Mouse (Mus musculus): ENCODE measurements at regions not wholly inside any gene's neighbourhood (a gene's known extent, or its start where the extent isn't known, plus 50 kb on each side); places are given as distances from the start of the nearest gene placed in this dataset.

DNA sequence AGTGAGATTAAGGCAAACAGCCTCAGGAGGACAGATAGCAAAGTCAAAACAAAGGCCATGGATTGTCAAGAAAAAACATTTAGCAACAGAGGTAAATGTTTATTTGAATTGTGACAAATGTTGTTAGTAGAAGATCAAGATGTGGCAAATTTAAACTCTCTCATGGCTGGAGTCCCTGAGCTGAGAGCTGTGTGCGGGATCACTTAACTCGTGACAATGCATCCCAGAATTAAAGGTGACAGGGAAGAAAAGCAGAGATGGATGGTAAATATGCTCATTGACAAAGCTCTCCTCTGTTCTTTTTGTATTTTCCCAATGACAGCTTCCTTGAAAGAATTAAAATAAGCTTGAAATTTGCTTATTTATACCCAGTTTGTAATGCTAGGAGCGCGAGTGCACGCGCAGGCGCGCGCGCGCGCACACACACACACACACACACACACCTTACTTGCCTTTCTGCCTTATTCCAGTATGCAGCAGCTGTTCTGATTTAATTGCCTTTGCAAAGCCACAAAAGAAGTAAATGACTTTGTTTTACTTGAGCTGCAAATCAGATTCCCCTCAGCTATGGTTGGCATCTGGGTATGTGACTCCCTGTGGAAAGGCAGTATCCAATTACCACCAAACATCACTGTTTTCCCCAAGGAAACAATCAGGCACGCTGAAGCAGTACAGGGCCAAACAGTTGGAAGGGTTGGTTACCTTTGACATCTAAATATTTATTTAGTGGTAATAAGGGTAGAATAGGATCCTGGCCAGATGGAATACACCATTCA lies 509.5 kb upstream of the Cblb start:
- 81% methylated on average over 13 of the region's 13 CpGs for WGBS
- H3K9ac ChIP-seq (ENCODE audit: low read depth, low read length): no peak overlapping the region
- H3K27ac ChIP-seq (ENCODE audit: low read depth, low read length): no peak overlapping the region
- no peaks in the 10 kb centered on the region for H3K27me3 ChIP-seq (replicated peaks; ENCODE audit: control insufficient read depth, insufficient read depth, low read length)
- ATAC-seq: no peak
- H3K4me3 ChIP-seq (ENCODE audit: low read depth, low read length): no peak overlapping the region
- no peaks in the 10 kb centered on the region for H3K9me3 ChIP-seq (ENCODE audit: control insufficient read depth)
- H3K4me1 ChIP-seq (replicated peaks; ENCODE audit: control insufficient read depth, insufficient read depth, low read length): no peaks in the 10 kb centered on the region
- TF ChIP-seq CTCF (IDR thresholded peaks at IDR 0.05; ENCODE audit: low read depth): no peak
- no peaks in the 10 kb centered on the region for H3K36me3 ChIP-seq (ENCODE audit: control insufficient read depth, insufficient read depth)
- H3K4me2 ChIP-seq (replicated peaks; ENCODE audit: low read depth): no peak overlapping the region

- 56% methylated on average over 1 of the region's 1 CpGs for WGBS
- Histone ChIP-seq H3K4me3 (ENCODE audit: low read depth, low read length) (no peak overlapping the region), H3K9me3 (ENCODE audit: control insufficient read depth) (no peaks in the 10 kb centered on the region), H3K4me1 (replicated peaks; ENCODE audit: control insufficient read depth, insufficient read depth, low read length) (no peaks in the 10 kb centered on the region), H3K4me2 (replicated peaks; ENCODE audit: low read depth) (no peak overlapping the region), H3K36me3 (ENCODE audit: control insufficient read depth, insufficient read depth) (no peaks in the 10 kb centered on the region), H3K27me3 (replicated peaks; ENCODE audit: control insufficient read depth, insufficient read depth, low read length) (no peaks in the 10 kb centered on the region), H3K9ac (ENCODE audit: low read depth, low read length) (no peak overlapping the region), H3K27ac (ENCODE audit: low read depth, low read length) (no peak overlapping the region)
- TF ChIP-seq CTCF (IDR thresholded peaks at IDR 0.05; ENCODE audit: low read depth): no peak
- ATAC-seq: no peak
Measured at GRCm38 (mm10) chr16:51524023-51524422, 507.0 kb upstream of the Cblb start.

- TF ChIP-seq CTCF (IDR thresholded peaks at IDR 0.05; ENCODE audit: low read depth): no peak
- WGBS: 97% methylated on average over 1 of the region's 1 CpGs
- Histone ChIP-seq H3K4me3 (ENCODE audit: low read depth, low read length) (no peak overlapping the region), H3K4me2 (replicated peaks; ENCODE audit: low read depth) (no peak overlapping the region), H3K27ac (ENCODE audit: low read depth, low read length) (no peak overlapping the region), H3K27me3 (replicated peaks; ENCODE audit: control insufficient read depth, insufficient read depth, low read length) (no peaks in the 10 kb centered on the region), H3K9me3 (ENCODE audit: control insufficient read depth) (no peaks in the 10 kb centered on the region), H3K9ac (ENCODE audit: low read depth, low read length) (no peak overlapping the region), H3K36me3 (ENCODE audit: control insufficient read depth, insufficient read depth) (no peaks in the 10 kb centered on the region), H3K4me1 (replicated peaks; ENCODE audit: control insufficient read depth, insufficient read depth, low read length) (no peaks in the 10 kb centered on the region)
- no peak for ATAC-seq
Measured at GRCm38 (mm10) chr16:51532496-51532895, 498.5 kb upstream of the Cblb start.

DNA sequence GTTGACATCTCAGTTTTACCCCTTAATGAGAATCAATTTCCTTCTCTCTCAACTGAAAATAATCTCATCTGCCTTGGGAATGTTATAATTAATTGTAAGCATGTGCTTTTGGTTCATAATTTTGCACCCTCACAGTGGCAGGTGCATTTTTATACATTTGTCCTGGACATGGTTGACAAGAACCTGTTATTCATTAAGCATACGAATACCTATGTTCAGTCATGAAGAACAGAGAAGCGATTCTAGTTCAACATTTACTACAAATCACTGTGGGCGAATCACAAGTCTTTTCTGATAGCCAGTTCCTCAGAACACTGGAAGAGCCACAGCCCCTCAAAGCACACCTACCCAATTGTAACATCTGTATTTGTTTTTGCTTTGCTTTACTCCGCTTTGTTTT lies 487.3 kb upstream of the Cblb start:
- no peak overlapping the region for H3K27ac ChIP-seq (ENCODE audit: low read depth, low read length)

GRCm38 (mm10) chr16:51547032-51547431 lies 484.0 kb upstream of the Cblb start:
- no peaks in the 10 kb centered on the region for H3K4me1 ChIP-seq (replicated peaks; ENCODE audit: control insufficient read depth, insufficient read depth, low read length)
- no peaks in the 10 kb centered on the region for H3K27me3 ChIP-seq (replicated peaks; ENCODE audit: control insufficient read depth, insufficient read depth, low read length)
- H3K27ac ChIP-seq (ENCODE audit: low read depth, low read length): no peak overlapping the region
- WGBS: 77% methylated on average over 1 of the region's 1 CpGs
- no peak for TF ChIP-seq CTCF (IDR thresholded peaks at IDR 0.05; ENCODE audit: low read depth)
- no peak overlapping the region for H3K9ac ChIP-seq (ENCODE audit: low read depth, low read length)
- no peaks in the 10 kb centered on the region for H3K9me3 ChIP-seq (ENCODE audit: control insufficient read depth)
- H3K4me3 ChIP-seq (ENCODE audit: low read depth, low read length): no peak overlapping the region
- H3K36me3 ChIP-seq (ENCODE audit: control insufficient read depth, insufficient read depth): no peaks in the 10 kb centered on the region
- H3K4me2 ChIP-seq (replicated peaks; ENCODE audit: low read depth): no peak overlapping the region
- ATAC-seq: no peak

More for the DNA sequence above, 487.3 kb upstream of the Cblb start:
- H3K9me3 ChIP-seq (ENCODE audit: control insufficient read depth): no peaks in the 10 kb centered on the region
- no peak overlapping the region for H3K9ac ChIP-seq (ENCODE audit: low read depth, low read length)
- no peak for ATAC-seq
- no peaks in the 10 kb centered on the region for H3K4me1 ChIP-seq (replicated peaks; ENCODE audit: control insufficient read depth, insufficient read depth, low read length)
- 82% methylated on average over 4 of the region's 4 CpGs for WGBS
- no peaks in the 10 kb centered on the region for H3K36me3 ChIP-seq (ENCODE audit: control insufficient read depth, insufficient read depth)
- no peak for TF ChIP-seq CTCF (IDR thresholded peaks at IDR 0.05; ENCODE audit: low read depth)
- H3K27me3 ChIP-seq (replicated peaks; ENCODE audit: control insufficient read depth, insufficient read depth, low read length): no peaks in the 10 kb centered on the region
- no peak overlapping the region for H3K4me2 ChIP-seq (replicated peaks; ENCODE audit: low read depth)
- H3K4me3 ChIP-seq (ENCODE audit: low read depth, low read length): no peak overlapping the region

DNA sequence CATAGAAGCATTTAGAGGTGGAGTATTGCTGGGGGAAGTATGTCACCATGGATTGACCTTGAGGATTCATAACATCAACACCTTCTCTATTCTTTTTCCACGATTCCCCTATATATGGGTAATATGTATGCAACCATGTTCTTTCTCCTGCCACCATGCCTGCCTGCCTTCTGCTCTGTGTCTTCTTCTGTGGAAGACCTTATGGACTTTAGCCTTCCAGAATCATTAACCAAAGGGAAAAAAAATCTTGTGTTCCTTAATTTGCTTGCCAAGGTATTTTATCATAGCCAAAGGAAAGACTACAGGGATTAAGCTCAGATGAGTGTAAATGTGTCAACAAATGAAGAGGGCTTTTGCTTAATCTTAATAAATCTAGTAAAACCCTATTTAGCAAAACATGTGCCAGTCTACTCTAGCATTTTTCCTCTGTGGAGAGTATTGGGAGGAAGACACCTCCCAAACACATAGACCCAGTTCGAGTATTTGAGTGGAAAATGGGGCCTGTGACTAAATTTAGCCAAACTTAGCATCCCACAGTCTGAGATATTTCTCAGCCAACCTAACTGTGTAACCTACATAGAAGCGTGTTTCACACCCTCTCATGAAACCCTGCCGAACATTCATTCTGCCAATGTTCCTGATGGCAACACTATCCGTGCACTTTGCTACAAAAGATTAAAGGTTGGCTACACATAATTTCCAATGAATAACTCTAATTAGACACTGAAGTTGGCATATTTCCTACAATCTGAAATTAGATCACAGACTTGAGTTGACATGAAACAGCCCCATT lies 468.0 kb upstream of the Cblb start:
- Histone ChIP-seq H3K27me3 (replicated peaks; ENCODE audit: control insufficient read depth, insufficient read depth, low read length) (no peaks in the 10 kb centered on the region), H3K4me1 (replicated peaks; ENCODE audit: control insufficient read depth, insufficient read depth, low read length) (no peaks in the 10 kb centered on the region), H3K4me3 (ENCODE audit: low read depth, low read length) (no peak overlapping the region), H3K9me3 (ENCODE audit: control insufficient read depth) (no peaks in the 10 kb centered on the region), H3K4me2 (replicated peaks; ENCODE audit: low read depth) (no peak overlapping the region), H3K27ac (ENCODE audit: low read depth, low read length) (no peak overlapping the region), H3K9ac (ENCODE audit: low read depth, low read length) (no peak overlapping the region), H3K36me3 (ENCODE audit: control insufficient read depth, insufficient read depth) (no peaks in the 10 kb centered on the region)
- no peak for TF ChIP-seq CTCF (IDR thresholded peaks at IDR 0.05; ENCODE audit: low read depth)
- ATAC-seq: no peak
- 88% methylated on average over 5 of the region's 5 CpGs for WGBS

Measured in intestine, postnatal 0 days (tissue).